Mouse (Mus musculus): Measurements from ENCODE around the gene Herpud2. TPM values are rescaled to one million over a fixed set of nuclear protein-coding genes. Genes with fewer than 3 reads are reported as not detected.

The Herpud2 gene
- polyA plus RNA-seq, 1 experiment = 124 TPM

DNA sequence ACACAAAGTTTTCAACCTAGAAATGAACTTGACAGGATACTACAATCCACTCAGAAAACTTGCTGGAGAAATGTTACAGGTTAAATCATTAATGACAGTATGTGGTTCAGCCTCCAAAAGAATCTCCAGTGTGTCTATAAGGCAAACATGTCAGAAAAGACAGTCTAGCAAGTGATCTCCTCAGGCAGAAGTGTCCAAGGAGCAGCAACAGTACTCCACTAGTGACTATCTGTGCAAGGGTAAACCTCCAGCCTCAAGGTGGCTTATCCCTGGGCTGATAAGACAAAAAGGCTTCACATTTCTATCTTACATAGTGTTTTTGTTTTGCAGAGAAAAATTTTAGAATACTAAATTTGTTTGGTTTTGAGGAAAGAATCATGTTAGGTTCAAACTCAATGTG, 2.9 kb downstream of the Herpud2 start:
- Histone ChIP-seq H3K4me1 (ENCODE audit: control insufficient read depth, insufficient read depth, low read length) (no peaks in the 10 kb centered on the region; the same call in 1 of the 2 replicates), H3K36me3 (ENCODE audit: control insufficient read depth, insufficient read depth, low read length) (no peaks in the 10 kb centered on the region), H3K27ac (ENCODE audit: control insufficient read depth, insufficient read depth, low read depth, low read length) (no peak overlapping the region), H3K27me3 (ENCODE audit: control insufficient read depth, insufficient read depth, low read length) (no peaks in the 10 kb centered on the region), H3K4me3 (ENCODE audit: control insufficient read depth, low read depth, low read length) (peak overlapping the region; percentile 62; the same call in 1 of the 2 replicates)
- TF ChIP-seq CTCF (IDR thresholded peaks at IDR 0.05; ENCODE audit: control insufficient read depth, insufficient read depth, insufficient replicate concordance, low read depth, low read length) (no peak), POLR2A (IDR thresholded peaks at IDR 0.05; ENCODE audit: control insufficient read depth, low read depth, low read length) (no peak)

DNA sequence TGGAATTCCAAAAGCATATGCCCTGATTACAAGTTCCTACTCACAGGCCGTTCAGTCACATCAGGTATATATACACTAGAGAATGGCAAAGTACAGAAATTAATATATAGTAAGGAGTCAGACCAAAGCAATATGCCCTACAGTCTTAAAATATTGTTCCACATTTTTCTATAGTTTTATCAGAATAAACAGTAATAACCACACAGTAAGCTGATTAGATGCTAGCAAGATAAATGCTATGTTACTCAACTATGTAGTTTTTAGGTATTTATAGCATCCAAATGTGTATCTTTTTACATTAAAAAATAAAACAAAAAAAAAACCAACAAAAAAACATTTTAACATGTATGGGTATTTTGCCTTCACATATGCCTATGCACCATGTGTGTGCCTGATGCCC, 5.7 kb downstream of the Herpud2 start:
- no peaks in the 10 kb centered on the region for H3K4me1 ChIP-seq (ENCODE audit: control insufficient read depth, insufficient read depth, low read length)
- no peak overlapping the region; the same call in 1 of the 2 replicates for H3K4me3 ChIP-seq (ENCODE audit: control insufficient read depth, low read depth, low read length)
- H3K27me3 ChIP-seq (ENCODE audit: control insufficient read depth, insufficient read depth, low read length) = no peaks in the 10 kb centered on the region
- H3K36me3 ChIP-seq (ENCODE audit: control insufficient read depth, insufficient read depth, low read length) = no peaks in the 10 kb centered on the region
- H3K27ac ChIP-seq (ENCODE audit: control insufficient read depth, insufficient read depth, low read depth, low read length) = no peak overlapping the region
- TF ChIP-seq CTCF (IDR thresholded peaks at IDR 0.05; ENCODE audit: control insufficient read depth, insufficient read depth, insufficient replicate concordance, low read depth, low read length) = no peak
- no peak for TF ChIP-seq POLR2A (IDR thresholded peaks at IDR 0.05; ENCODE audit: control insufficient read depth, low read depth, low read length)

DNA sequence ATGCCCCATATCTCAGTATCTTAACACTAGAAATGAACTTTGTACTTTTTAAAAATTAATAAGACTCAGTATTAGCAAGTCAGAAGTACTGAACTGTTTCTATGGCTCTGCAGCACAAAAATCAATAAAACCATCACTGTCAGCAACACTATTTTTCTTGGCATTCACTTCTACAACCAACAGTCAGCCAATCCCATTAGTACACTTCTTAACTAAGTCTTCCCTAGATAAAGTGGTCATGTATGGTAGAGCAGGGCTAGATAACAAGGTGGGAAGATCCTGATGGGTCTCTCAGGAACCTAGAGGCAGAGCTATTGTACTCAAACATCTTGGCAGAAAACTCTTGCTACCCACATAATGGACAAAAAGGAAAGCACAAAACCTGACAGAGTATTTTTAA, 7.7 kb downstream of the Herpud2 start:
- H3K4me3 ChIP-seq (ENCODE audit: control insufficient read depth, low read depth, low read length) = no peak overlapping the region
- no peaks in the 10 kb centered on the region for H3K27me3 ChIP-seq (ENCODE audit: control insufficient read depth, insufficient read depth, low read length)
- TF ChIP-seq POLR2A (IDR thresholded peaks at IDR 0.05; ENCODE audit: control insufficient read depth, low read depth, low read length) (no peak), CTCF (IDR thresholded peaks at IDR 0.05; ENCODE audit: control insufficient read depth, insufficient read depth, insufficient replicate concordance, low read depth, low read length) (no peak)
- no peaks in the 10 kb centered on the region for H3K4me1 ChIP-seq (ENCODE audit: control insufficient read depth, insufficient read depth, low read length)
- H3K36me3 ChIP-seq (ENCODE audit: control insufficient read depth, insufficient read depth, low read length) = no peaks in the 10 kb centered on the region
- H3K27ac ChIP-seq (ENCODE audit: control insufficient read depth, insufficient read depth, low read depth, low read length) = no peak overlapping the region

DNA sequence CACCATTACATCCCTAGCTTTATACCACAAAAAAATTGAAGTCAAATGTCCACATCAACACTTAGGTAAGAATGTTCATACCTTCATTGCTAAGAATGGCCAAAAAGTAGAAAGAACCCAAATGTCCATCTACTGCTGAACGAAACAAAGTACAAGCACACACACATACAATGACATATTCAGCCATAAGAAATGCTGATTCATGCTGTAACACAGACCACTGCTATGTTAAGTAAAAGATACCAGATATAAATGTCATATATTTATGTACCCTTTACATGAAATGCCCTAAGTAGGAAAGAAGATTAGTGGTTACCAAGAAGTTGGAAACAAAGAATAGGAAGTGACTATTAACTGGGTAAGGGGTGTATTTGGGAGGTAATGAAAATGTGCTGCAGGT, 8.6 kb downstream of the Herpud2 start:
- H3K27ac ChIP-seq (ENCODE audit: control insufficient read depth, insufficient read depth, low read depth, low read length) = no peak overlapping the region
- H3K4me3 ChIP-seq (ENCODE audit: control insufficient read depth, low read depth, low read length) = no peak overlapping the region
- no peak for TF ChIP-seq POLR2A (IDR thresholded peaks at IDR 0.05; ENCODE audit: control insufficient read depth, low read depth, low read length)
- TF ChIP-seq CTCF (IDR thresholded peaks at IDR 0.05; ENCODE audit: control insufficient read depth, insufficient read depth, insufficient replicate concordance, low read depth, low read length) = no peak
- no peaks in the 10 kb centered on the region for H3K4me1 ChIP-seq (ENCODE audit: control insufficient read depth, insufficient read depth, low read length)
- H3K27me3 ChIP-seq (ENCODE audit: control insufficient read depth, insufficient read depth, low read length) = no peaks in the 10 kb centered on the region
- no peaks in the 10 kb centered on the region for H3K36me3 ChIP-seq (ENCODE audit: control insufficient read depth, insufficient read depth, low read length)

DNA sequence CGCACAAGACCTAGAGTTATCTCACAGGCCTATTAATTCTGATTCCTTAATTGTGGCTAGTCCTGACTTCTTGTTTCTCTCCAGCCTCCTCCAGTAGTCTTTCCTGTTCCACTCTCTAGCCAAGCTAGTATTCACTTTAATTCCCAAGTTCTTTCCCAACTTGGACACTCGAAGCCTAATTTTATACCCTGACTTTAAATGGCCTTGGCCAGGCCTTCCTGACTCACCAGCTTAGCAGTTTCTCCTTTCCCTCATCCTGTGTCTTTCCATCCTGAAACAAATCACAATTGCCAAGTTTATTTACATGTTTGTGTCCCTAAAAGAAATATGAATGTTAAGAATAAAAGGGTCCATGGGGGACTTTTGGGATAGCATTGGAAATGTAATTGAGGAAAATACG, 9.6 kb downstream of the Herpud2 start:
- no peak overlapping the region for H3K27ac ChIP-seq (ENCODE audit: control insufficient read depth, insufficient read depth, low read depth, low read length)
- H3K4me1 ChIP-seq (ENCODE audit: control insufficient read depth, insufficient read depth, low read length) = no peaks in the 10 kb centered on the region
- no peaks in the 10 kb centered on the region for H3K27me3 ChIP-seq (ENCODE audit: control insufficient read depth, insufficient read depth, low read length)
- H3K4me3 ChIP-seq (ENCODE audit: control insufficient read depth, low read depth, low read length) = no peak overlapping the region
- H3K36me3 ChIP-seq (ENCODE audit: control insufficient read depth, insufficient read depth, low read length) = no peaks in the 10 kb centered on the region
- TF ChIP-seq CTCF (IDR thresholded peaks at IDR 0.05; ENCODE audit: control insufficient read depth, insufficient read depth, insufficient replicate concordance, low read depth, low read length) (no peak), POLR2A (IDR thresholded peaks at IDR 0.05; ENCODE audit: control insufficient read depth, low read depth, low read length) (no peak)

DNA sequence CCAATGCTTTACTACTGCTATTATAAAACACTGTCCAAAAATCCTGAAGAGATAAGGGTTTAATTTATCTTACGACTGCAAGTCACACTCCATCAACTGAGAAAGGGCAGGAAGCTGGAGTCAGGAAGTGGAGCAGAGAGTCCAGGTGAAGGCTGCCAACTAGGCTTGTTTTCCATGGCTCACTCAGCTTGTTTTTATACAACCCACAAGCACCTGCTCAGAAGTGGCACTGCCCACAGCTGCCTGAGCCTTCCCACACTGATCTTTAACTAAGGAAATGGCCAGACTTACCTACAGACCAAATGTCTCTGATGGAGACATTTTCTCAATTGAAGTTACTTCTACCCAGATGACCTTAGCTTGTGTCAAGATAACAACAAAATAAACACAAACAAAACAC, 11.3 kb downstream of the Herpud2 start:
- no peak for TF ChIP-seq CTCF (IDR thresholded peaks at IDR 0.05; ENCODE audit: control insufficient read depth, insufficient read depth, insufficient replicate concordance, low read depth, low read length)
- no peak for TF ChIP-seq POLR2A (IDR thresholded peaks at IDR 0.05; ENCODE audit: control insufficient read depth, low read depth, low read length)
- Histone ChIP-seq H3K27ac (ENCODE audit: control insufficient read depth, insufficient read depth, low read depth, low read length) (no peak overlapping the region), H3K4me1 (ENCODE audit: control insufficient read depth, insufficient read depth, low read length) (no peaks in the 10 kb centered on the region), H3K36me3 (ENCODE audit: control insufficient read depth, insufficient read depth, low read length) (no peaks in the 10 kb centered on the region), H3K4me3 (ENCODE audit: control insufficient read depth, low read depth, low read length) (no peak overlapping the region), H3K27me3 (ENCODE audit: control insufficient read depth, insufficient read depth, low read length) (no peaks in the 10 kb centered on the region)

DNA sequence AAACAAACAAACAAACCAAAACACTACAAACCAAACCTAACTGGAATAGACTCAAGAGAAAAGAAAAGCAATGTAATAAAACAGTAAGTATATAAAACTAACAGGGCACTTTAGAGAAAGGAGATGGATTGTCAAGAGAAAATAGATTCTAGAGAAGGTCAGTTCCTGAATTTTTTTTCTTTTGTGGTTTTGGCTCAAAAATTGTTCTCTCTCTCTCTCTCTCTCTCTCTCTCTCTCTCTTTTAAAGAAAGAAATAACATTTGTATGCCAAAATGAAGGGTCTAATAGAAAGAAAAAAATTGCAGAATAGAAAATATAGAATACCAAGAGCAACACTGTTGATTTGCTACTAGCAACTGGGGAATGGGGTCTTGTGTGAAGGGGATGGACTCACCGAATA, 12.7 kb downstream of the Herpud2 start:
- no peak overlapping the region for H3K4me3 ChIP-seq (ENCODE audit: control insufficient read depth, low read depth, low read length)
- H3K27me3 ChIP-seq (ENCODE audit: control insufficient read depth, insufficient read depth, low read length) = no peaks in the 10 kb centered on the region
- H3K27ac ChIP-seq (ENCODE audit: control insufficient read depth, insufficient read depth, low read depth, low read length) = no peak overlapping the region
- no peak for TF ChIP-seq CTCF (IDR thresholded peaks at IDR 0.05; ENCODE audit: control insufficient read depth, insufficient read depth, insufficient replicate concordance, low read depth, low read length)
- H3K4me1 ChIP-seq (ENCODE audit: control insufficient read depth, insufficient read depth, low read length) = no peaks in the 10 kb centered on the region
- H3K36me3 ChIP-seq (ENCODE audit: control insufficient read depth, insufficient read depth, low read length) = no peaks in the 10 kb centered on the region

DNA sequence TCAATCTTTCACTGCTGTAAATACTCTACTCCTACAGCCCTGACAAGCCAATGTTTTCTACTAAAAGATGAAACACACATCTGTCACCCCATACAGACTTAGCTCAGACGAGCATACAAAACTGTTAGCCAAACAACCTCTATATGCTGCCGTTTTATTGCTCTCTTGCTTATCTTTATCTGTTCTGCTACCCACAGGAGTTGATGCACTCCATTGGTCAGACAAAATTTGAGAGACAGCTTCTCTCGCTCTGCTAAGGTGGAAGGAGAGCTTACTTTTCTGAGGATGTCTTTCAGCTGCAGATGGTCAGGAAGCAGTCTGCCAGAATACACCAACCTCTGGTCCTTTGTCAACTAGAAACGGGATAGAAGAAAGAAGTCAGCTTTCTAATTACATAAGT, 18.7 kb downstream of the Herpud2 start:
- Histone ChIP-seq H3K27me3 (ENCODE audit: control insufficient read depth, insufficient read depth, low read length) (no peaks in the 10 kb centered on the region), H3K4me1 (ENCODE audit: control insufficient read depth, insufficient read depth, low read length) (no peaks in the 10 kb centered on the region), H3K27ac (ENCODE audit: control insufficient read depth, insufficient read depth, low read depth, low read length) (no peak overlapping the region), H3K4me3 (ENCODE audit: control insufficient read depth, low read depth, low read length) (no peak overlapping the region), H3K36me3 (ENCODE audit: control insufficient read depth, insufficient read depth, low read length) (no peaks in the 10 kb centered on the region; the same call in 1 of the 2 replicates)
- TF ChIP-seq POLR2A (IDR thresholded peaks at IDR 0.05; ENCODE audit: control insufficient read depth, low read depth, low read length) = no peak
- no peak for TF ChIP-seq CTCF (IDR thresholded peaks at IDR 0.05; ENCODE audit: control insufficient read depth, insufficient read depth, insufficient replicate concordance, low read depth, low read length)
